Mouse (Mus musculus): ENCODE measurements around the gene Smap2. TPM values are rescaled to one million over a fixed set of nuclear protein-coding genes. Genes with fewer than 3 reads are reported as not detected.
A peak's percentile ranks its signal among the peaks of the same experiment; 100 is the strongest.

The Smap2 gene
- polyA plus RNA-seq, 1 experiment, result 88.9 TPM

DNA sequence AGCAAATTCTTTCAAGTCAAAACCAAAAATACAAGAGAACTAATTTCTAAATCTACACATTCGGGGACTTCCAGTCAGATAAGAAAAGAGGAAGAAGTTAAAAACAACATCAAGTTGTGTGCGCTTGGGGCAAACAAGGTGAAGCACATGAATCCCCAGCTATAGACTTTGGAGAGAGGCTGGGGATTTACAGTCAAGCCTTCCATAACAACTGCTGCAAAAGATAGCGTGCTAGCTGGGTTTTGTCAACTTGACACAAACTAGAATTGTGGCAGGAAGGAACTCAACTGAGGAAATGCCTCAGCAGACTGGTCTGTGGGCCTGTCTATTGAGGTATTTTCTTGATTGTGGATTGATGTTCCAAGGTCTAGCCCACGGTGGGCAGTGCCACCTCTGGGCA, 12.4 kb downstream of the Smap2 start:
- WGBS, result 21% methylated on average over 4 of the region's 4 CpGs
- Histone ChIP-seq H3K36me3 (ENCODE audit: control insufficient read depth, insufficient read depth, low read length) (no peaks in the 10 kb centered on the region), H3K4me3 (ENCODE audit: control insufficient read depth, insufficient read depth, low read length) (no peak overlapping the region), H3K4me1 (replicated peaks; ENCODE audit: control insufficient read depth, insufficient read depth, low read length) (peaks cover 17% of the 10 kb centered on the region), H3K27me3 (ENCODE audit: control insufficient read depth, insufficient read depth, low read length) (no peaks in the 10 kb centered on the region), H3K27ac (ENCODE audit: control insufficient read depth, insufficient read depth, low read length) (peak overlapping the region; percentile 49; the same call in 1 of the 2 replicates)
- TF ChIP-seq CTCF (IDR thresholded peaks at IDR 0.05; ENCODE audit: borderline replicate concordance, control insufficient read depth, extremely low read depth, insufficient read depth, low read length, poor library complexity) (no peak), POLR2A (IDR thresholded peaks at IDR 0.05; ENCODE audit: control insufficient read depth, extremely low read depth, insufficient read depth, low read length, poor library complexity) (no peak)
- DNase-seq, result no peak

DNA sequence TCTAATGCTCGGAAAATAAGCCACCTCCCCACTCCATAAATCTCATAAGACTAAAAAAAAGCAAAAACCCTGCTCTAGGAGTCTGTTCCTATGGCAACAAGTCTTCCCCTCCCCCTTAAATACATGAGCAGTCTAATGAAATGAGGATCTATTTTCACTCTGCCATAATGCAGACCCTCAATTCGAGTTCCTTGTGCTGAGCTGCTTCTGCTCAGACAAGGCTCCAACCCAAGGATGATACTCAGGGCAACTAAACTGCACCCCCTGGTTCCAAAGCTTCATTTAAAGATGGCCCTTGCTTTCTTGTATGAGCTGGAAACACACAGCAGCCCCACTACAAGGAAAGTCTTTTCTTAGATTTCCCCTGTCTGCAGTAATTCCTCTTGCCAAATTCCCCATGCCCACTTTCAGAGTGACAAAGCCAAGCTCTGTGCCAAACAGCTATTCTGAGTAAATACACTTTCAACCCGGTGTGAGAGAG, 13.4 kb downstream of the Smap2 start:
- no peaks in the 10 kb centered on the region for H3K36me3 ChIP-seq (ENCODE audit: control insufficient read depth, insufficient read depth, low read length)
- H3K27ac ChIP-seq (ENCODE audit: control insufficient read depth, insufficient read depth, low read length), result no peak overlapping the region
- H3K4me1 ChIP-seq (replicated peaks; ENCODE audit: control insufficient read depth, insufficient read depth, low read length), result peaks cover 17% of the 10 kb centered on the region
- no peak overlapping the region for H3K4me3 ChIP-seq (ENCODE audit: control insufficient read depth, insufficient read depth, low read length)
- H3K27me3 ChIP-seq (ENCODE audit: control insufficient read depth, insufficient read depth, low read length), result no peaks in the 10 kb centered on the region
- TF ChIP-seq POLR2A (IDR thresholded peaks at IDR 0.05; ENCODE audit: control insufficient read depth, extremely low read depth, insufficient read depth, low read length, poor library complexity) (no peak), CTCF (IDR thresholded peaks at IDR 0.05; ENCODE audit: borderline replicate concordance, control insufficient read depth, extremely low read depth, insufficient read depth, low read length, poor library complexity) (no peak)
- no peak for DNase-seq
- WGBS, result 55% methylated on average over 3 of the region's 3 CpGs

DNA sequence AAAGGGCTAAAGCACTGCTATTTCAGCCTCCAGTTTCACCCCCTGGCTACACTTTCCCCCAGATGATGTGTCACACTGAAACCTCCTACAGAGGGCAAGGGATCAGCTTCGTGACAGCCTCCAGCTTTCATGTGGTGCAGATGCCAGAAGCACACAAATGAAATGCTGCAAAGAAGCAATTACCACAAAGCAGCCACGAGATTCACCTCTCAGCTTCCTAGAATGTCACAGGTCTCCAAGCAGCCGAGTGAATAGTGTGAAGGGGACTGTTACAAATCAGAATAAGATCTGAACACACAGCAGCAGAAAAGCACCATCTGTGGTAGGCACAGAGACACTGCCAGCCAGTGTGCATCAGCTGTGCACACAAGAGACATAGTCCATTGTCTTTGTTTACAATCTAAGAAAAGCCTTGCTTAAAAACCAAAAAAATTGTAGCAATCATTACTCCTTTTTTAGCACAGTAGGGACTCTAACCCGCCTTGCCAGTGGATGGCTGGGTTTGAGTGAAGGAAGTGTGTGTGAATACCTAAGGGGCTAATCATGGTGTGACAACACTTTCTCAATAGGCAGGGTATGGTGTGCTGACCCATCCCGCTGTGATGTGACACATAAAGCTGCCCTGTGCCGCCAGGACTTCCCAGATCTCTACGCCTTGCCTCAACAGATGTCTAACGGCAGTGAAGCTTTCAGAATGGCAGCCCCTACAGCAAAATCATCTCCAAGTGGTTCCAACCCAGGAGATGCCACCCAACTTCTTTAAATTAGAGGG, 14.5 kb downstream of the Smap2 start:
- DNase-seq, result peak; percentile 43
- Histone ChIP-seq H3K4me1 (replicated peaks; ENCODE audit: control insufficient read depth, insufficient read depth, low read length) (peaks cover 17% of the 10 kb centered on the region), H3K36me3 (ENCODE audit: control insufficient read depth, insufficient read depth, low read length) (no peaks in the 10 kb centered on the region), H3K27me3 (ENCODE audit: control insufficient read depth, insufficient read depth, low read length) (no peaks in the 10 kb centered on the region), H3K4me3 (ENCODE audit: control insufficient read depth, insufficient read depth, low read length) (no peak overlapping the region), H3K27ac (ENCODE audit: control insufficient read depth, insufficient read depth, low read length) (no peak overlapping the region)
- TF ChIP-seq POLR2A (IDR thresholded peaks at IDR 0.05; ENCODE audit: control insufficient read depth, extremely low read depth, insufficient read depth, low read length, poor library complexity) (no peak), CTCF (IDR thresholded peaks at IDR 0.05; ENCODE audit: borderline replicate concordance, control insufficient read depth, extremely low read depth, insufficient read depth, low read length, poor library complexity) (no peak)
- WGBS, result 40% methylated on average over 8 of the region's 8 CpGs

DNA sequence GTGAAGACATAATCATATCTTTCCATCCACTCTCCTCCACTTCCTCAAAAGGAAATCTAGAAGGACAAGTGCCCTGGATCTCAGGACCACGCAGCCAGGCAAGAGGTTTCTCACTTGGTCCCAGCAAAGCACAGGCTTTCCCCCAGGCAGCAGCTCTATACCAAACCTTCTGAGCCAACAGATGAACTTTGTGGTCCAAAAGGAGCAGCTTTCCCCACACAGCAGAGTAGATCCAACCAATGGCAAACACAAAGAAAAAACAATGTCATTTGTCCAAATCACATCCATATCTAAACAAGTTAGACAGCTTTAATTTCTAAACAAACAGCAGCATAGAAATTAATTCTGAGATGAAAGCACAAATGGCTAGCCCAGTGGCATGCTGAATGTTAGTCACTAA, 15.4 kb downstream of the Smap2 start:
- H3K27me3 ChIP-seq (ENCODE audit: control insufficient read depth, insufficient read depth, low read length), result no peaks in the 10 kb centered on the region
- no peak for DNase-seq
- H3K4me1 ChIP-seq (replicated peaks; ENCODE audit: control insufficient read depth, insufficient read depth, low read length), result peaks cover 17% of the 10 kb centered on the region
- no peak overlapping the region for H3K27ac ChIP-seq (ENCODE audit: control insufficient read depth, insufficient read depth, low read length)
- 97% methylated on average over 1 of the region's 1 CpGs for WGBS
- TF ChIP-seq POLR2A (IDR thresholded peaks at IDR 0.05; ENCODE audit: control insufficient read depth, extremely low read depth, insufficient read depth, low read length, poor library complexity) (no peak), CTCF (IDR thresholded peaks at IDR 0.05; ENCODE audit: borderline replicate concordance, control insufficient read depth, extremely low read depth, insufficient read depth, low read length, poor library complexity) (no peak)
- H3K4me3 ChIP-seq (ENCODE audit: control insufficient read depth, insufficient read depth, low read length), result no peak overlapping the region
- H3K36me3 ChIP-seq (ENCODE audit: control insufficient read depth, insufficient read depth, low read length), result no peaks in the 10 kb centered on the region

DNA sequence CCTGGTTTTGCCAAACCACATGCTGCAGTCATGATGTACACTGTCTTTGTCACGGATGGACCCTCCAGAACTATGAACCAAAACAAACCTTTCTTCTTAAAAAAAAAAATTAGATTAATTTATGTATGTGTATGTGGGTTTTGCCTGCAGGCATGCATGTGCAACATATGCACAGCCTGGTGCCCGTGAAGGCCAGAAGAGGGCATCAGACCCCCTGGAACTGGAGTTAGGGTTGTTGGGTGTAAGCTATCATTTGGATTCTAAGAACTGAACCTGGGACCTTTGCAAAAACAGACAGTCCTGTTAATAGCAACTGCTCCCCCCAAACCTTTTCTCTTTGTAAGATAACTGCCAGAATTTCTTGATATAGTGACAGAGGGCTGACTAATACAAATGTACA, 16.0 kb downstream of the Smap2 start:
- WGBS, result 74% methylated on average over 2 of the region's 2 CpGs
- TF ChIP-seq CTCF (IDR thresholded peaks at IDR 0.05; ENCODE audit: borderline replicate concordance, control insufficient read depth, extremely low read depth, insufficient read depth, low read length, poor library complexity), result no peak
- no peak for TF ChIP-seq POLR2A (IDR thresholded peaks at IDR 0.05; ENCODE audit: control insufficient read depth, extremely low read depth, insufficient read depth, low read length, poor library complexity)

DNA sequence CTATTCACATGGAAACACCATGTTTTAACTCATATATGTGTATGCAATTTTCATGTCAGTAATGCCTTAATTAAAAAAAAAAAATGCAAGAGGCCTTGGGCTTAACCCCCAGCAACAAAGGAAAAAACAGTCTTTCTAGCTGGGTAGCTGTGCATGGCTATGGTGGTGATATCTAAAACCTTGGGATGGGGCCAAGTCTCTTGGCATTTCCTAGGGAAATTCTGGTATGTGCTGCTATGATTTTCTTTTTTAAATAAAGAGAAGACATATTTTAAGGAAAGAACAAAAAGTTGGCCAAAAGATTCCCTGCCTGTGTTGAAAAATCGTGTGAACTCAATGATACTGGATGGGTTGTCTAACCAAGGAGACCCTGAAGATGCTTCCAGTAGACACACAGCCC, 21.1 kb downstream of the Smap2 start:
- H3K36me3 ChIP-seq (ENCODE audit: control insufficient read depth, insufficient read depth, low read length), result no peaks in the 10 kb centered on the region
- H3K27ac ChIP-seq (ENCODE audit: control insufficient read depth, insufficient read depth, low read length), result no peak overlapping the region
- no peaks in the 10 kb centered on the region for H3K4me1 ChIP-seq (replicated peaks; ENCODE audit: control insufficient read depth, insufficient read depth, low read length)
- WGBS, result 75% methylated on average over 1 of the region's 1 CpGs
- no peak overlapping the region for H3K4me3 ChIP-seq (ENCODE audit: control insufficient read depth, insufficient read depth, low read length)
- TF ChIP-seq CTCF (IDR thresholded peaks at IDR 0.05; ENCODE audit: borderline replicate concordance, control insufficient read depth, extremely low read depth, insufficient read depth, low read length, poor library complexity), result no peak
- no peak for TF ChIP-seq POLR2A (IDR thresholded peaks at IDR 0.05; ENCODE audit: control insufficient read depth, extremely low read depth, insufficient read depth, low read length, poor library complexity)
- no peak for DNase-seq
- no peaks in the 10 kb centered on the region for H3K27me3 ChIP-seq (ENCODE audit: control insufficient read depth, insufficient read depth, low read length)

More for the DNA sequence above, 16.0 kb downstream of the Smap2 start:
- no peaks in the 10 kb centered on the region for H3K36me3 ChIP-seq (ENCODE audit: control insufficient read depth, insufficient read depth, low read length)
- H3K4me3 ChIP-seq (ENCODE audit: control insufficient read depth, insufficient read depth, low read length), result no peak overlapping the region
- H3K4me1 ChIP-seq (replicated peaks; ENCODE audit: control insufficient read depth, insufficient read depth, low read length), result peaks cover 17% of the 10 kb centered on the region
- peak; percentile 27 for DNase-seq
- no peaks in the 10 kb centered on the region for H3K27me3 ChIP-seq (ENCODE audit: control insufficient read depth, insufficient read depth, low read length)
- no peak overlapping the region for H3K27ac ChIP-seq (ENCODE audit: control insufficient read depth, insufficient read depth, low read length)
